ENCODE assay signal across 18 mouse cellular contexts in the genomic region with DNA sequence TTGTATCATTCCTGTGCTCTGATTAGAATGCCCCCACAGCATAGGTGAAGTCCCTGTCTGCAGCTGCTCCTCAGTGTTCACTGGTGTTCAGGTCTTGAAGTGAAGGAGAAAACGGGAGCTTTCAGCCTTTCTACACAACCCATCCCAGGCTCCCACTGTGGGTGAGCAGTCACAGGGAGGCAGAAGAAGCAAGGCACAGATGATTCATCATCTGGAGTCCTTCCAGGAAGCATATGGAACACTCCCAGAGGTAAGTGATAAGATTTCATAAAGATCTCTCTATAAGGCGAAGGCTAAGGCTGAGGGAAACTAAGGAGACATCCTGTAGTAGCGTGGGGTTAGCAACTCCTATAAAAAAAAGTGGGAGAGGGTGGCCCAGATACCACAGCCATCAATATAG.
A peak's percentile ranks its signal among the peaks of the same experiment; 100 is the strongest.
DNase-seq lines count a peak whose midpoint lies in the region; ATAC-seq and TF ChIP-seq lines count a peak whose summit lies in the region.
"Had no signal": no experiment of that assay in that cellular context is flagged by ENCODE, and none has a peak within 500 bp of the region (broad histone marks: within the 10 kb centered on the region; RNA-seq: fewer than 3 reads in every experiment).

No protein-coding gene starts in this region.

- intact Hi-C loops in left cerebral cortex, adult 2 months (cut with DNase I), result no loop called here

- no peak overlapping the region for H3K9ac ChIP-seq in heart, embryonic 12.5 days
- H3K9ac ChIP-seq: liver, embryonic 14.5 days; lung, embryonic 15.5 days had no signal

- DNase-seq in cerebellum, adult 9-10 months, result peak; percentile 38
- DNase-seq in right cerebral cortex, adult 2 months (ENCODE audit: low spot score in 2 of 2), result peak; percentile 5 to 24
- DNase-seq in right cerebral cortex, postnatal 4 days, result no peak
- DNase-seq in left cerebral cortex, adult 2 months (ENCODE audit: extremely low spot score in 1 of 2, low spot score in 2 of 2), result peak; percentile 8 to 22
- DNase-seq: B cell, adult 2 months; embryo, embryonic 11 days; kidney, adult 18-20 months; kidney, postnatal 10 days; layer of hippocampus, postnatal 36 days; thymus, adult 18-20 months; thymus, postnatal 4 days had no signal

- no peak for TF ChIP-seq CTCF in left cerebral cortex, adult 2 months (IDR thresholded peaks at IDR 0.05)

- H3K36me3 ChIP-seq in heart, embryonic 12.5 days, result no peaks in the 10 kb centered on the region
- H3K36me3 ChIP-seq: heart, embryonic 10.5 days; lung, embryonic 15.5 days had no signal

- no peaks in the 10 kb centered on the region for H3K4me1 ChIP-seq in heart, embryonic 12.5 days (replicated peaks)
- H3K4me1 ChIP-seq: heart, embryonic 10.5 days; lung, embryonic 15.5 days had no signal

- ATAC-seq in cerebellum, adult (ENCODE audit: insufficient number of reproducible peaks, low FRiP score, low TSS enrichment), result no peak
- ATAC-seq in erythroid progenitor cell, adult 5-6 weeks (replicated peaks; ENCODE audit: low FRiP score, poor library complexity, severe bottlenecking), result no peak
- ATAC-seq in heart, embryonic 12.5 days (ENCODE audit: insufficient number of reproducible peaks, low FRiP score), result no peak
- ATAC-seq: forebrain, embryonic 16.5 days had no signal

- no peak overlapping the region for H3K4me3 ChIP-seq in left cerebral cortex, adult 2 months
- no peak overlapping the region for H3K4me3 ChIP-seq in heart, embryonic 12.5 days
- H3K4me3 ChIP-seq: heart, embryonic 10.5 days; lung, embryonic 15.5 days had no signal

- no peaks in the 10 kb centered on the region for H3K9me3 ChIP-seq in heart, embryonic 12.5 days (replicated peaks)
- H3K9me3 ChIP-seq: heart, embryonic 10.5 days; lung, embryonic 15.5 days had no signal

- H3K27ac ChIP-seq in left cerebral cortex, adult 2 months, result no peak overlapping the region
- no peak overlapping the region for H3K27ac ChIP-seq in heart, embryonic 12.5 days (ENCODE audit: poor library complexity, severe bottlenecking)
- H3K27ac ChIP-seq: heart, embryonic 10.5 days; liver, embryonic 14.5 days; lung, embryonic 15.5 days had no signal

- H3K27me3 ChIP-seq in heart, embryonic 12.5 days (replicated peaks), result no peaks in the 10 kb centered on the region
- H3K27me3 ChIP-seq: lung, embryonic 15.5 days had no signal

- no peak overlapping the region for H3K4me2 ChIP-seq in heart, embryonic 12.5 days
- H3K4me2 ChIP-seq: lung, embryonic 15.5 days had no signal

- 54% methylated on average over 3 of the region's 3 CpGs for WGBS in heart, embryonic 12.5 days
